Mouse (Mus musculus) thymus, adult 2 months (tissue): ENCODE measurements around the gene Srpk1.

Experiments
- CTCF ChIP-seq: fragments of 200-500 bp; IDR thresholded peaks from 2 replicates; pipeline ENCODE4 v1.5.1; 2012; ENCODE audit warnings: mild to moderate bottlenecking, control low read depth, low read length, moderate library complexity, borderline replicate concordance; ENCODE audit not compliant: control insufficient read depth, poor library complexity, insufficient read depth; ENCODE audit errors: extremely low read depth
- POLR2A ChIP-seq: fragments of 200-500 bp; IDR thresholded peaks from 2 replicates; pipeline ENCODE4 v1.6.1; 2012; ENCODE audit warnings: mild to moderate bottlenecking, low read length, control low read depth, moderate library complexity; ENCODE audit not compliant: control insufficient read depth, poor library complexity, insufficient read depth; ENCODE audit errors: extremely low read depth

GRCm38 (mm10) chr17:28628248-28629124 is 6.0 kb upstream of the Srpk1 start:
- TF ChIP-seq POLR2A (no peak), CTCF (no peak)
